Mouse (Mus musculus): ENCODE measurements around the gene Mboat2. TPM values are rescaled to one million over a fixed set of nuclear protein-coding genes. Genes with fewer than 3 reads are reported as not detected.

The Mboat2 gene
- polyA plus RNA-seq, 2 experiments = 25.2 to 70.5 TPM

DNA sequence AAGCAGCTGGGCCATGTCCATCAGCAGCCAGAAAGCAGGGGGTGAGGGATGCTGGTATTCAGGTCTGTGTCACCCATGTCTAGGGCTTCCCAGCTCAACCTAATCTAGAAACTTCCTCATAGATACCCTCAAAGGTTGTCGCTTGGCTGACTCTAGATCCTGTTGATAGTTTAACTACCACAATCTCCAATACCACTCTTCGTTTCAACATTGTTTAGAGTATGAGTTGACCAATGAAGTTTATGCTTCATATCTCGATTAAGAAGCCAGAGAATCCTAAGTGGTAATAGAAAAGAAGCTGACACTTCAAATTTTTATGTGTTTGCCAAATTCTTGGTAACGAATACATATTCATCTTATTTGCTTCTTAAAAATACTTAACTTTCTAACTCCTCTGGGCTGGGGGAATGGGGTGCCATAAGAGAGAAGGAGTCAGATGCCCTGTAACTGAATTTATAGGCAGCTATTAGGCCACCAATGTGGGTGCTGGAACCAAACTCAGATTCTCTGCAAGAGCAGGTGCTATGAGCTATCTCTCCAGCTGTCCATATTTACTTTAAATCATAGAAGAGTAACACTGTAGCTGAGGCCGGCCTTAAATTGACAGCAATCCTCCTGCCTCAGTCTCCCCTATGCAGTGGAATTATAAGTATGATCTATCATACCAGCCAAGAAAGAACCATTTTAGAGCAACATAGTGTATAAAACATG lies 141.0 kb downstream of the Mboat2 start:
- Histone ChIP-seq H3K27me3 (ENCODE audit: control insufficient read depth, insufficient read depth, low read length) (no peaks in the 10 kb centered on the region), H3K4me3 (replicated peaks; ENCODE audit: low read length) (no peak overlapping the region), H3K4me2 (replicated peaks; ENCODE audit: low read depth, low read length, severe bottlenecking) (no peak overlapping the region), H3K36me3 (ENCODE audit: control insufficient read depth, insufficient read depth, low read length) (no peaks in the 10 kb centered on the region), H3K4me1 (ENCODE audit: control insufficient read depth, insufficient read depth, low read length) (peaks cover 8% of the 10 kb centered on the region; the same call in 1 of the 2 replicates), H3K27ac (replicated peaks; ENCODE audit: low read depth, low read length) (no peak overlapping the region), H3K9ac (ENCODE audit: low read depth, low read length, severe bottlenecking) (no peak overlapping the region), H3K9me3 (ENCODE audit: control insufficient read depth, low read length) (0 out of 2 replicates have a peak, but pooled peaks cover 1% of the 10 kb centered on the region)
- no peak for TF ChIP-seq POLR2A (IDR thresholded peaks at IDR 0.05; ENCODE audit: borderline replicate concordance, extremely low read depth, insufficient read depth, insufficient read length)
- DNase-seq (ENCODE audit: low spot score) = no peak
- ATAC-seq (ENCODE audit: low FRiP score, low read depth) = no peak
- 75% methylated on average over 5 of the region's 5 CpGs for WGBS

DNA sequence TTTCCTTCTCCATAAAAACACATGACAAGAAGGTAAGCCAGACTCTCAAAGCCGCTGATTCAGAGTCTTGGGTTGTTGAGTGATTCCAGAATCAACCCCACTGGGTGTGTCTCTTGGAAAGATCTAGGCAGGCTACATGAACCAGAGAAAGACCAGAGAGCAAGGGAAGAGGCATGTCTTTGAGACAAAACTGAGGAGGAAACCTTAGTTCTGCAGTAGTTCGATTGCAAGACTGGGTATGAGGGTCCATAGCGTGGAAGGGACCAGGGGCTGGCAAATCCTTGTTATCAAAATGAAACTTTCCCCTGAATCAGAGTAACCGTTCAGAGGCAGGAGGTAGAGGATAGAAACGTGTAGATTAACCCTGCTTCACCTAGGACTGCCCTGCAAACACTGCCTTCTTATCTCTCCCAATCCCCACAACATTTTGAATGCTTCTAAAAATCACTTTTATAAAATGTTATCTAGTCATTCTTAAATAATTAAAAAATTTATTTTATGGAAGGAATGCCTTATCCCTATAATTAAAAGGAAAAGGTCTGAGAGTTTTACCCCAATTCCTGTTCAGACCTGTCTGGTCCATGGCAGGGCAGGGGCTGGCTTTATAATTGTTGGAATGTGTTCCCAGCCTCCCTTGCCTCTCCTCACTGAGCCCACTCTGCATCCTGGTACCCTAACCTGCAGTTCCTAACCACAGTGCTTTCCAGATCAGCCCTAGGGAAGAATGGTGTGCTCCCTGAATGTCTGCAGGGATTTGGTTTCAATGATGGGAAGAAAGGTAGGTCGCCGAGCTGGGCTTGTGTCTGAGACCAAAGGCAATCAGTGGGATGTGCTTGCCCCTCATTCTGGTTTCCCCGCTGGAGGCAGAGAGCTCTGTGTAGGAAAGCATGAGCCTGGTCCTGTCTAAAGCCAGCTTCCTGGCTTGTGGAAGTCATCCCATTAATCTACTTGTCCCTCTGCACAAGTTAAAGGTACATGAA lies 142.0 kb downstream of the Mboat2 start:
- Histone ChIP-seq H3K4me3 (replicated peaks; ENCODE audit: low read length) (no peak overlapping the region), H3K27me3 (ENCODE audit: control insufficient read depth, insufficient read depth, low read length) (no peaks in the 10 kb centered on the region), H3K27ac (replicated peaks; ENCODE audit: low read depth, low read length) (no peak overlapping the region), H3K36me3 (ENCODE audit: control insufficient read depth, insufficient read depth, low read length) (no peaks in the 10 kb centered on the region), H3K4me1 (ENCODE audit: control insufficient read depth, insufficient read depth, low read length) (peaks cover 8% of the 10 kb centered on the region; the same call in 1 of the 2 replicates), H3K9ac (ENCODE audit: low read depth, low read length, severe bottlenecking) (no peak overlapping the region), H3K9me3 (ENCODE audit: control insufficient read depth, low read length) (no peaks in the 10 kb centered on the region), H3K4me2 (replicated peaks; ENCODE audit: low read depth, low read length, severe bottlenecking) (no peak overlapping the region)
- WGBS = 66% methylated on average over 8 of the region's 8 CpGs
- ATAC-seq (ENCODE audit: low FRiP score, low read depth) = no peak
- no peak for TF ChIP-seq POLR2A (IDR thresholded peaks at IDR 0.05; ENCODE audit: borderline replicate concordance, extremely low read depth, insufficient read depth, insufficient read length)
- no peak for DNase-seq (ENCODE audit: low spot score)

DNA sequence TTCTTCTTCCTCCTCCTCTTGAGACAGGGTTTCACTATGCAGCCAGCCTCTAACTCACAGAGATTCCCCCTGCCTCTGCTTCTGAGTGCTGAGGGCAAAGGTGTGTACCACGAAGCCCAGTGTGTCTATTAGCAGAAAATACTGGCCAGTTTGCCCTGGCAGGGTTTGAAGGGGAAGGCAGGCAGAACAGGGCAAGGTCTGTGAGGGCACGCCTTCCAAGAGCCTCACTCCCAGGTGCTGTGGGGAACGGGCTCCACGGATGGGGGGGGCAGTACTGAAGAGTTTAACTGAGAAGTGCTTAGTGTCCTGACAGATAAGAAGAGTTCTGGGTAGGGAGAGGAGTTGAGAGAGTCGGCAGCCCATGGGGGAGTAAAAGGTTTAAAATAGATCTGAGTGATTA lies 142.9 kb downstream of the Mboat2 start:
- DNase-seq (ENCODE audit: low spot score) (no peak), ATAC-seq (ENCODE audit: low FRiP score, low read depth) (no peak)
- TF ChIP-seq POLR2A (IDR thresholded peaks at IDR 0.05; ENCODE audit: borderline replicate concordance, extremely low read depth, insufficient read depth, insufficient read length) = no peak
- Histone ChIP-seq H3K27me3 (ENCODE audit: control insufficient read depth, insufficient read depth, low read length) (no peaks in the 10 kb centered on the region), H3K9me3 (ENCODE audit: control insufficient read depth, low read length) (no peaks in the 10 kb centered on the region), H3K27ac (replicated peaks; ENCODE audit: low read depth, low read length) (no peak overlapping the region), H3K9ac (ENCODE audit: low read depth, low read length, severe bottlenecking) (no peak overlapping the region), H3K4me2 (replicated peaks; ENCODE audit: low read depth, low read length, severe bottlenecking) (no peak overlapping the region), H3K4me1 (ENCODE audit: control insufficient read depth, insufficient read depth, low read length) (peaks cover 8% of the 10 kb centered on the region; the same call in 1 of the 2 replicates), H3K4me3 (replicated peaks; ENCODE audit: low read length) (no peak overlapping the region), H3K36me3 (ENCODE audit: control insufficient read depth, insufficient read depth, low read length) (no peaks in the 10 kb centered on the region)
- 73% methylated on average over 5 of the region's 5 CpGs for WGBS

DNA sequence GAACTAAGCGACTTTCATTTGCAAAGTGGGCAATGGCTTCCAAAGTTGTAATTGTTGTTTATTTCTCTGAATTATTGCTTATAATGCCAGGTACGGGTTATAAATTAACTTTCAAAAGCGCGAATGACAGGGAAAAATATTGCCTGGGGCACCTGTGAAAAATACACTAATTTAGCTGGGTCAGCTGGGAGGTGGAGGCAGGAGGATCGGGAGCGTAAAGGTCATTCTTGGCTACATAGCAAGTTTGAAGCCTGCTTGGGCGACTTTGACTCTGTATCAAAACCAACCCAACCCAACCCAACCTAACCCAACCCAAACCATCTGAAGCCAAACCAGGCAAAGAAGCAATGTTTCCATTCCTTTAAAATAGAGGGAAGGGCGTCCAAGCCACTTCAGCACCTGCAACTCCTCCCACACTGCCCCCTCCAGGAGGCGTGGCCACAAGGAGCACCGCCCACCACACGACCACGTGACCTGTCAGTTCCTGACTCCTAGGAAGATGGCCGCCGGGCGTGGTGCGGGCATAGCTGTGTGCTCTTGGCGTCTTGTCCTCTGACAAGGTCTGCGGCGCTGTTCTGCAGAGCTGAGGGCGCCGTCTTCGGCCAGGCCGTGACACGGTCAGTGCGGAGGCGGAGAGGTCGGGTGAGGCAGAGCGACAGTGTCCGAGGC lies 143.9 kb downstream of the Mboat2 start, which contains the start of gene Kidins220:
Gene Kidins220, plus strand, starts transcription at position 480 of the 669 bp plus-strand sequence.
- peaks cover 8% of the 10 kb centered on the region; the same call in 1 of the 2 replicates for H3K4me1 ChIP-seq (ENCODE audit: control insufficient read depth, insufficient read depth, low read length)
- 20% methylated on average over 29 of the region's 29 CpGs for WGBS
- H3K4me2 ChIP-seq (replicated peaks; ENCODE audit: low read depth, low read length, severe bottlenecking) = peak within 1 kb of the TSS; percentile 60
- H3K9ac ChIP-seq (ENCODE audit: low read depth, low read length, severe bottlenecking) = peak within 1 kb of the TSS; percentile 68
- DNase-seq (ENCODE audit: low spot score) (peak; percentile 91), ATAC-seq (ENCODE audit: low FRiP score, low read depth) (peak; percentile 91)
- TF ChIP-seq POLR2A (IDR thresholded peaks at IDR 0.05; ENCODE audit: borderline replicate concordance, extremely low read depth, insufficient read depth, insufficient read length) = 0 out of 2 replicates have a peak, but pooled peaks have one; percentile 80
- H3K9me3 ChIP-seq (ENCODE audit: control insufficient read depth, low read length) = no peaks in the 10 kb centered on the region
- peak within 1 kb of the TSS; percentile 82 for H3K27ac ChIP-seq (replicated peaks; ENCODE audit: low read depth, low read length)
- H3K27me3 ChIP-seq (ENCODE audit: control insufficient read depth, insufficient read depth, low read length) = no peaks in the 10 kb centered on the region
- peak within 1 kb of the TSS; percentile 77 for H3K4me3 ChIP-seq (replicated peaks; ENCODE audit: low read length)
- no peaks in the 10 kb centered on the region for H3K36me3 ChIP-seq (ENCODE audit: control insufficient read depth, insufficient read depth, low read length)

Data from limb, embryonic 14.5 days (tissue).